Mouse (Mus musculus) liver, adult 10 weeks (tissue): ENCODE data around the gene Sod3. TPM values are rescaled to one million over a fixed set of nuclear protein-coding genes. Genes with fewer than 3 reads are reported as not detected.

Source experiments
- polyA plus RNA-seq: library from polyadenylated mRNA; stranded (reverse); fragments of 350-450 nt; fragmentation: Illumina TruSeq; extraction: RNeasy Lipid Tissue Mini Kit (QIAGEN cat#74804); gene quantifications from one replicate; pipeline ENCODE4 v1.2.3, GENCODE M21; 2014; ENCODE audit warnings: low read depth, low replicate concordance

Sod3 gene
- 4.8 TPM for polyA plus RNA-seq

DNA sequence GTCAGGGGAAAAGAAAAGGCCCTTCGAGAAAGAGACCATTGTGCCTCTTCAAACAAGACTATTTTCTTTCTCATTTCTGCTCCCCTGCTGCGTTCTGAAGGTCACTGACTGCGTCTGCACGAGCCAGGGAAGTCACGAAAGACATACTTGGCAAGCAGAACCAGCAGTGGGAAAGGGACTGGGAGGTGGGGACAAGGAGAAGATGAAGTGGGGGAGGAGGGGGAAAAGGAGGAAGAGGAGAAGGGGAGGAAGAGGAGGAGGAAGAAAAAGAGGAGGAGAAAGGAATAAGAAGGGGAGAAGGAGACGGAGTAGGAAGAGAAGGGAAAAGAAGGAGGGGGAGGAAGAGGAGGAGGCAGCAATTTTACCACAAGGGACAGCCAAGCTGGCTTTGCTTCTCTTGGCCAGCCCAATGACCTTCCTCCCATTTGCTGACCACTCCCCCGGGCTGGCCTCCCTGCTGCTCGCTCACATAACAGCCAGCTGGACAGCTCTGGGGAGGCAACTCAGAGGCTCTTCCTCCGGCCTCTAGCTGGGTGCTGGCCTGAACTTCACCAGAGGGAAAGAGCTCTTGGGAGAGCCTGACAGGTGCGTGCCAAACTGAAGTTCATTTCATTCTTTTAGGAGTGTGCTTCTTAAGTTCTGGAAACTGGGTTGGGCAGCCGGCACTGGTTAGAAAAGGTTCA, at the start of gene Sod3:
Sod3 (plus strand) TSS at position 324 of the 683 bp plus-strand sequence.

Other genes starting within 250 kb of the Sod3 start
- gene Dhx15, start 173.3 kb upstream of the Sod3 start, polyA plus RNA-seq: 110 TPM
- gene Ccdc149, start 107.7 kb downstream of the Sod3 start, polyA plus RNA-seq: 1.9 TPM
- gene Lgi2, start 202.7 kb downstream of the Sod3 start, polyA plus RNA-seq: 0.08 TPM